Mouse (Mus musculus): ENCODE results near the gene Rarg. TPM values are rescaled to one million over a fixed set of nuclear protein-coding genes. Genes with fewer than 3 reads are reported as not detected.
A peak's percentile ranks its signal among the peaks of the same experiment; 100 is the strongest.

Gene Rarg
- polyA plus RNA-seq, 1 experiment from 2014 or later = 38.5 TPM

DNA sequence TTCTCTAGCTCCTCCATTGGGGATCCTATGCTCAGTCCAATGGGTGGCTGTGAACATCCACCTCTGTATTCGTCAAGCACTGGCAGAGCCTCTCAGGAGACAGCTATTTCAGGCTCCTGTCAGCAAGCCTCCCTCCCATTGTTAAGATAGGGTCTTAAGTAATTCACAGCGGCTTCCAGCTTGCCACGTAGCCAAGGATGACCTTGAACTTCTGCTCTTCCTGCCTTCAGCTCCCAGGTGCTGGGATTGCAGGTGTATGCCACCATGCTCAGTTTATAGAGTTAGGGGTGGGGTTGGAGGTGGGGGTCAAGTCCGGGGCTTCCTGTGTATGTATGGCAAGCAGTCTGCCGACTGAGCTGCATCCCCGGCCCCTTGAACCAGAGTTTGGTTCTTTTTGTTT lies 45.4 kb downstream of the Rarg start:
- no peak for ATAC-seq (ENCODE audit: insufficient read depth)
- DNase-seq = no peak

DNA sequence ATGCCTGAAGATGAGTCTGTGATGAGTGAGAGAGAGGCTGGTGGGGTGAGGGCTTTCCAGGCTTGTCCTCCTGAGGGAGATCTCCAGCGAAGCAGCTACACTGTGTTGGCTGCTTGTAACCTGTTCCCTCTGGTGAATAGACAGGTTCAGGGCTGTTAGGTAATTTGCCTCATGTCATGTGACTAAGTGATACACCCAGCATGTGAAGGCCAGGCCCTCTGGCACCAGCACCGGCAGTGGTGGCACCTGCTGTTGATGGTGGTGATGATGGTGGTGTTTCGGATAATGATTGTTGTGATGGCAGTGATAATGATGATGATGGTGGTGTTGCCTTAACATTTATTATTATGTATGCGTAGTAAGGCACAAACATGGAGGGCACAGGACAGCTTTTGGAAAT lies 46.5 kb downstream of the Rarg start:
- no peak for DNase-seq
- Histone ChIP-seq H3K36me3 (ENCODE audit: insufficient read depth) (peaks cover 89% of the 10 kb centered on the region), H3K27me3 (ENCODE audit: insufficient read depth, low read length) (no peaks in the 10 kb centered on the region), H3K27ac (ENCODE audit: low read depth) (no peak overlapping the region), H3K4me1 (ENCODE audit: insufficient read depth) (0 out of 2 replicates have a peak, but pooled peaks cover 1% of the 10 kb centered on the region), H3K9me3 (ENCODE audit: low read depth, low read length) (no peaks in the 10 kb centered on the region), H3K4me2 (no peak overlapping the region), H3K9ac (no peak overlapping the region), H3K4me3 (ENCODE audit: low read depth, low read length) (no peak overlapping the region)
- WGBS = 92% methylated on average over 4 of the region's 4 CpGs
- TF ChIP-seq CTCF (IDR thresholded peaks at IDR 0.05; ENCODE audit: low read depth) = no peak
- ATAC-seq (ENCODE audit: insufficient read depth) = no peak

More for the DNA sequence above, 45.4 kb downstream of the Rarg start:
- no peak overlapping the region for H3K27ac ChIP-seq (ENCODE audit: low read depth)
- H3K9ac ChIP-seq = no peak overlapping the region
- H3K9me3 ChIP-seq (ENCODE audit: low read depth, low read length) = no peaks in the 10 kb centered on the region
- H3K4me2 ChIP-seq = no peak overlapping the region
- H3K4me3 ChIP-seq (ENCODE audit: low read depth, low read length) = no peak overlapping the region
- WGBS = 64% methylated on average over 6 of the region's 6 CpGs
- no peaks in the 10 kb centered on the region for H3K27me3 ChIP-seq (ENCODE audit: insufficient read depth, low read length)
- no peak for TF ChIP-seq CTCF (IDR thresholded peaks at IDR 0.05; ENCODE audit: low read depth)
- H3K36me3 ChIP-seq (ENCODE audit: insufficient read depth) = peaks cover 91% of the 10 kb centered on the region
- no peaks in the 10 kb centered on the region for H3K4me1 ChIP-seq (ENCODE audit: insufficient read depth)

DNA sequence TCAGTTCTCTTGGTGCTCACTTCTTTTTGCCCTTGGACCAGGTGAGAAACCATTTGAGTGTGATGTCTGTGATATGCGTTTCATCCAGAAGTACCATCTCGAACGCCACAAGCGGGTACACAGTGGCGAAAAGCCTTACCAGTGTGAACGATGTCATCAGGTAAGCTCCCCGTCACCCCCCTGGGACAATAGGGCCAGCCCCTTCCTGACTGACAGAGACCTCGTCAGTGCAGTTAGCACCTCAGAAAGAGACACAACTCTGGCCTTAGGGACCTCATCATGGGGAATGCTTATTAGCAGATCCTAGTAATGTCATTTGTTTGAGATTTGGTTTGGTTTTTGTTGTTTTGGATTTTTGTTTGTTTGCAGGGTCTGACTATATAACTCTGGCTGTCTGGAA lies 48.2 kb downstream of the Rarg start:
- Histone ChIP-seq H3K4me1 (ENCODE audit: insufficient read depth) (peaks cover 11% of the 10 kb centered on the region), H3K9me3 (ENCODE audit: low read depth, low read length) (no peaks in the 10 kb centered on the region), H3K27ac (ENCODE audit: low read depth) (no peak overlapping the region), H3K9ac (no peak overlapping the region), H3K4me2 (no peak overlapping the region), H3K4me3 (ENCODE audit: low read depth, low read length) (no peak overlapping the region), H3K36me3 (ENCODE audit: insufficient read depth) (peaks cover 88% of the 10 kb centered on the region), H3K27me3 (ENCODE audit: insufficient read depth, low read length) (no peaks in the 10 kb centered on the region)
- no peak for ATAC-seq (ENCODE audit: insufficient read depth)
- 85% methylated on average over 8 of the region's 8 CpGs for WGBS
- TF ChIP-seq CTCF (IDR thresholded peaks at IDR 0.05; ENCODE audit: low read depth) = no peak
- no peak for DNase-seq

DNA sequence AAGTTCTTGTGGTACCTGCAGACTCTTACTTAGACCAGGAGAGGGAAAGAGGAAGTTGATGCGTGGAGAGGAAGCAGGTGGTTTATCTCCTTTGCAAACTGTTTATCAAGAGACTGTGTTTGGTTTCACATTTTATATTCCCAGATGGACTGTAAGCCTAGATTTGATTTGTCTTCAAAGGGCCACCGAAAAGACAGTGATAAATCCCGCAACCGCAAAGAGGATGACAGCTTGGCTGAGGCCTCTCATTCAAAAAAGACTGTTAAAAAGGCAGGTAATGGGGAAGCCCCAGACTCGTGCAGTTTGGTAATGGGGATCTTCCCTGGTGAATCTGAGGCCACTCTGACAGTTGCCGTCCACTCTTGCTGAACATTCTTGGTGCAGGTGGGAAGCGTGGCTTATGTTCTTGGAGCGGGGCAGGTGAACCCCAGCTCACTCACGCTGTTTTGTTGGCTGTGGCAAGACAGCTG lies 49.2 kb downstream of the Rarg start:
- no peak overlapping the region for H3K9ac ChIP-seq
- H3K27me3 ChIP-seq (ENCODE audit: insufficient read depth, low read length) = no peaks in the 10 kb centered on the region
- no peaks in the 10 kb centered on the region for H3K9me3 ChIP-seq (ENCODE audit: low read depth, low read length)
- H3K27ac ChIP-seq (ENCODE audit: low read depth) = no peak overlapping the region
- 72% methylated on average over 9 of the region's 9 CpGs for whole genome bisulfite sequencing
- H3K4me2 ChIP-seq = no peak overlapping the region
- DNase-seq = no peak
- H3K36me3 ChIP-seq (ENCODE audit: insufficient read depth) = peaks cover 78% of the 10 kb centered on the region
- no peak for TF ChIP-seq CTCF (IDR thresholded peaks at IDR 0.05; ENCODE audit: low read depth)
- H3K4me3 ChIP-seq (ENCODE audit: low read depth, low read length) = no peak overlapping the region
- peaks cover 11% of the 10 kb centered on the region for H3K4me1 ChIP-seq (ENCODE audit: insufficient read depth)
- ATAC-seq (ENCODE audit: insufficient read depth) = no peak

DNA sequence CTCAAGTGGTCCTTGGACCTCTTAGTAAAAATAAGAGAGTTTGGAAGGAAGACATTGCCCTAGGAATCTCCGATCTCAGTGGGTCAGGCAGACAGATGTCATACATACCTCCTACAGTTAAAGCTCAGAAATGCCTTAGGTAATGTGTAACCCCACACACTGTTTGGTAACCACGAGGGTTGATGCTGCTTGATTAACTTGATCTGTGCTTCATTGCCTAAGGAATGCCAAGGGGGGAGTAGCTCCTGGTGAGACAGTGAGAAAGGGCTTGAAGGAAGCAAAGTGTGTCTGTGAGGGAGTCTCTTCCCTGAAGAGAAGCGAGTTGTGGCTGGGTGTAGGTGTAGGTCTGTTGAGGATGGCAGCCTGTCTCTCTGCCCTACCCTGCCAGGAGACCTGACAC lies 50.0 kb downstream of the Rarg start:
- H3K9me3 ChIP-seq (ENCODE audit: low read depth, low read length) = no peaks in the 10 kb centered on the region
- H3K27ac ChIP-seq (ENCODE audit: low read depth) = no peak overlapping the region
- no peak overlapping the region for H3K4me3 ChIP-seq (ENCODE audit: low read depth, low read length)
- H3K27me3 ChIP-seq (ENCODE audit: insufficient read depth, low read length) = no peaks in the 10 kb centered on the region
- no peak overlapping the region for H3K4me2 ChIP-seq
- no peak for TF ChIP-seq CTCF (IDR thresholded peaks at IDR 0.05; ENCODE audit: low read depth)
- H3K36me3 ChIP-seq (ENCODE audit: insufficient read depth) = peaks cover 70% of the 10 kb centered on the region
- DNase-seq = no peak
- no peak overlapping the region for H3K9ac ChIP-seq
- ATAC-seq (ENCODE audit: insufficient read depth) = no peak
- 75% methylated on average over 3 of the region's 3 CpGs for WGBS
- H3K4me1 ChIP-seq (ENCODE audit: insufficient read depth) = peaks cover 14% of the 10 kb centered on the region

DNA sequence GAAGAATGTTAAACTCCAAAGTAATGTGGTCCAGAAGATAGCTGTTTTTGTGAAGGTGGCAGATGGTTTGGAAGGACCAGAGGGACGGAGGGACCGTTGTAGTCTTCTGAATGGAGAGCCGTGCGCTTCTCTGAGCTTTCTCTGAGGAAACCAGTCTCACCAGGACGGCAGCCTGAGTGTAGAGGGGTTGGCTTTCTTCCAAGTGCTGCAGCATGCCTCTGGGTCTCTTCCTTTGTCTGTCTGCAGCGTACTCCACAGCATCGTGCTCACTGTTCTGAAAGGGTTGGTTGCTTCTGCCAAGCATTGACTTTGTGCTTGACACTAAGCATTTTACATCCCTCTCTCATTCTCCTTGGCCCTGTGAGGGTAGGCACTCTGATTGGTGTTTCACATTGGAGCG lies 51.5 kb downstream of the Rarg start:
- peak overlapping the region; percentile 58; the same call in 1 of the 2 replicates for H3K27ac ChIP-seq (ENCODE audit: low read depth)
- TF ChIP-seq CTCF (IDR thresholded peaks at IDR 0.05; ENCODE audit: low read depth) = no peak
- H3K9me3 ChIP-seq (ENCODE audit: low read depth, low read length) = no peaks in the 10 kb centered on the region
- no peak for ATAC-seq (ENCODE audit: insufficient read depth)
- 21% methylated on average over 8 of the region's 8 CpGs for WGBS
- H3K36me3 ChIP-seq (ENCODE audit: insufficient read depth) = peaks cover 59% of the 10 kb centered on the region
- H3K4me2 ChIP-seq = peak overlapping the region; percentile 68
- peaks cover 15% of the 10 kb centered on the region for H3K4me1 ChIP-seq (ENCODE audit: insufficient read depth)
- no peaks in the 10 kb centered on the region for H3K27me3 ChIP-seq (ENCODE audit: insufficient read depth, low read length)
- H3K4me3 ChIP-seq (ENCODE audit: low read depth, low read length) = peak overlapping the region; percentile 80
- peak overlapping the region; percentile 48 for H3K9ac ChIP-seq
- peak; percentile 89 for DNase-seq

DNA sequence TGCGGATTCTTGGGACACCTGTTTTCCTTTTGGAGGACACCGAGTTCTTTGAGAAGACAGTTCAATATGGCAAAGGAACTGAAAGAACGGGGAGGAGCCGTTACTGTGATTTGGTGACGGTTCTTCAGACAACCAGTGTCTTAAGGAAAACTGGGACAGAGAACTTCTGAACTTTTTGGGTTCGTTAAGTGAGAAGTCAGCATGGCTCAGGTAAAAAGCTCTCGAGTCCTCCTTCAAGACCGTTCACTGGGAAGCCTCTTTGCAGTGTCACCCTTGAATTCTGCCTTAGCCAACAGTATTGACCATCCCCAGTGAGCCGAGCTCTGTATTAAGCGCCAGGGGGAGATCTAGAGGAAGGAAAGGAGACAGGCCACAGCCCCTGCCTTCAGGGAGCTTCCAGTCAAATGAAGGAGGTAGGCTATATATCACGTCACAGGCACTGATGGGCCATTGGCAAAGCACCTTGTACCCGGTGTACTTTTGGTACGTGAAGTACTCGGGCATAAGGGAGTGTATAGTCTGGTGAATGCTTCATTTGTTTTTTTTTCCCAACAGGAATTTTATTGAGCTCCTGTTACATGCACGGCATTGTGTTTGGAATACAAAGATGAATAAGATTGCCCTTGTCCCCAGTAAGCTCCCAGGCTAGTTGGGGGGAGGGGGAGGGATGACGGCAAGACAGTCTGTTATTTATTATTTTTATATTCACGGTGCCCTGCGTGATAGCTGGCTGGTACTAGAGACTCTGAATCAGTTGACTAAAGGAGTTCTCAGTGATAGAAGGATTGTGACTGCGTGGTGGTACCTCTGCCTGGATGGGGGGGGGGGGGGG lies 52.4 kb downstream of the Rarg start, which contains the start of gene Csad:
Csad (minus strand) TSS at position 51 of the 832 bp plus-strand sequence.
- peak; percentile 26 for DNase-seq
- ATAC-seq (ENCODE audit: insufficient read depth) = no peak
- H3K36me3 ChIP-seq (ENCODE audit: insufficient read depth) = peaks cover 56% of the 10 kb centered on the region

More for the DNA sequence above, 52.4 kb downstream of the Rarg start, which contains the start of gene Csad:
- H3K4me1 ChIP-seq (ENCODE audit: insufficient read depth) = peaks cover 15% of the 10 kb centered on the region
- no peaks in the 10 kb centered on the region for H3K27me3 ChIP-seq (ENCODE audit: insufficient read depth, low read length)
- peak within 1 kb of the TSS; percentile 99 for H3K27ac ChIP-seq (ENCODE audit: low read depth)
- peak within 1 kb of the TSS; percentile 80 for H3K4me3 ChIP-seq (ENCODE audit: low read depth, low read length)
- WGBS = 38% methylated on average over 19 of the region's 19 CpGs
- H3K4me2 ChIP-seq = peak within 1 kb of the TSS; percentile 68
- H3K9me3 ChIP-seq (ENCODE audit: low read depth, low read length) = no peaks in the 10 kb centered on the region
- 0 out of 2 replicates have a peak, but pooled peaks have one; percentile 11 for TF ChIP-seq CTCF (IDR thresholded peaks at IDR 0.05; ENCODE audit: low read depth)
- peak within 1 kb of the TSS; percentile 91 for H3K9ac ChIP-seq
